Mouse (Mus musculus) stomach, postnatal 0 days (tissue): Measurements from ENCODE around the gene Plekhg5.

Experiments used
- CTCF ChIP-seq: IDR thresholded peaks from 2 replicates; pipeline ENCODE4 v1.5.1; 2016; ENCODE audit warnings: antibody characterized with exemption, low read depth, mild to moderate bottlenecking, moderate library complexity
- EP300 ChIP-seq: optimal IDR thresholded peaks from 2 replicates; pipeline ENCODE3; 2016; ENCODE audit warnings: antibody characterized with exemption

DNA sequence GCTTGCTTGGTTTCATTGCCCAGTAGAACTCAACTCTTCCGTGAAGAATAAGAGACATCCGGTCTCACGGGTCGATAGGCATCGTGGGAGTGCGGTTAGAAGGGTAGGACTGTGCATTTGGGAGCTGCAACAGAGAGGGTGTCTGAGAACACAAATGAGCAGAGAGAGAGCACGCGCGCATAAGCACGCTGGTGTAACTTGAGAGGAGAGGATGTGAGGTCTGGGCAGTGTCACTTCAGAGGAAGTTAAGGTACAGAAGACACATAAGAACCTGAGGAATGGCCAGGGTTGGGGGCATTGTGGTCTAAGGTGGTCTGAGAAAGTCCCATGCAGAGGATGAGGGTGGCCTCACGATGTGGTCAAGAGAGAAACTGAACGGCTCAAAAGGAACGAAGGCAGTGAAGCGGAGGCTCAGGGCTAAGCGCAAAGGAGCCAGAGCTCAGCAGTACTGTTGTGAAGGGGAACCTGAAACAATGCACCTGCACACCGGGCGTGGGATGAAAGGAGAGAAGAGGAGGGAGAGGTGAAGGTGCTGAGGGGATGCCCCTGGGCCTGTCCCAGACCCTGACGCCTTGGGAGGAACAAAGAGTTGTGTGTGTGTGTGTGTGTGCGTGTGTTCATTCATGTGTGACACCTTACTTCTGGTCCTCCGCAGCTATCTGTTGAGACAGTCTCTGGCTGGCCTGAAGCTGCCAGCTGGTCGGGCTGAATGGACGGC, 30.2 kb upstream of the Plekhg5 start:
- no peak for TF ChIP-seq CTCF
- TF ChIP-seq EP300: no peak
